Mouse (Mus musculus) skeletal muscle tissue, postnatal 0 days (tissue): ENCODE measurements around the gene Ddx43. TPM values are rescaled to one million over a fixed set of nuclear protein-coding genes. Genes with fewer than 3 reads are reported as not detected.

Experiments
- polyA plus RNA-seq: library from polyadenylated mRNA; unstranded; fragments of >200 nt; fragmentation: Nextera tagmentation; extraction: Ambion mirVana; gene quantifications from 2 replicates; pipeline ENCODE4 v1.2.1, GENCODE M21; 2015

Ddx43 gene
- polyA plus RNA-seq, result 0.06 TPM in 1 of 2 replicates, not detected in the other

DNA sequence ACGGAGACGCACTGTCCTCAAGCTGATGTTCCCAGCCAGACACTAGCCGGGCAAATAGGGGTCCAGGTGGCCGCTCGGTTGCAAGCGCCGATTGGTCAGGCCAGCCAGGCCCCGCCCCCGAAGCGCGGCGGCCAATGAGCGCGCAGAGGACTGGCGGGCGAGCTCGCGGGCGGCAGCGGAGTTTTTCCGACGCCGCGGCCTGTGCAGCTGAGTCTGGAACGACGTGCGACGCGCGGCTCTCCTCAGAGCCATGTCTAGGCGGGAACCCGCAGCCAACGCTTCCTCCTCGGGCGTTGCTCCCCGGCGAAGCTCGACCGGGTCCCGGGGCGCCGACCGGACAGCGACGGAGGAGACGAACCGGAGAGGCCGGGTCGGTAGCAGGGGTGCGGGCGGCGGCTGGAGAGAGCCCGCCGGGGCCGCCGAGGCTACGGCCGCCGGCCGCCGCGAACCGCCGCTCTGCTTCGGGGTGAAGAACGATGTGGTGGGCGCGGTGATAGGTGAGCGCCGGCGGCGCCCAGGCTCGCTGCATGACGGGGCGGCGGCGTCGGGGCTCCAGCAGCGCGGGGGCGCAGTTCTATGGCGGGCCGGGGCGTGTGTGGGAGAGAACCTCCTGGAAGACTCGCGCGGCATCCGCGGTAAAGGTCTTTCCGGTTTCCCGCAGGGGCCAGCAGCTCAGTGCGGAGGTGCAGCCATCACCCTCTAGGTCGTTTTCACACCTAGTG, at the start of gene Ddx43:
TSS of gene Ddx43 (plus strand) at position 148 of the 722 bp plus-strand sequence.

DNA sequence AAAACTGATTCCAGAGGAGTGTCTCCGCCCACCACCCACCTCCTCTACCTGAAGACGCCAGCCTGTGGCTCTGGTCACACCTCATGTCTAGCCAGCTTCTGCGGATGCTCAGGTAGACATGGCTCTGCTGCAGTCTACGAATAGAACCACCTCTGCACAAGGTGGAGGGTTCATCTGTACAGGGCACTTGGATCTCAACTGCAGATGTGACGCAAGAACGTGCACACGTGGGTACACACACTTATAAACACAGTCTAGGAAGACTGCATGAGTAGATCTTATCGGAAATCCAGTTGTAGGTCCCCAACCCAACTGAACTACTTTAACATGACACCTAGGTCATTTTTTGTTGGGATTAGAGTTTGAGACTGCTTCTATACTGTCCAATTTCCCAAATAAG, 40.0 kb upstream of the Ddx43 start, which contains the start of gene Gsta2:
TSS of gene Gsta2 (minus strand) at position 178 of the 400 bp plus-strand sequence.

DNA sequence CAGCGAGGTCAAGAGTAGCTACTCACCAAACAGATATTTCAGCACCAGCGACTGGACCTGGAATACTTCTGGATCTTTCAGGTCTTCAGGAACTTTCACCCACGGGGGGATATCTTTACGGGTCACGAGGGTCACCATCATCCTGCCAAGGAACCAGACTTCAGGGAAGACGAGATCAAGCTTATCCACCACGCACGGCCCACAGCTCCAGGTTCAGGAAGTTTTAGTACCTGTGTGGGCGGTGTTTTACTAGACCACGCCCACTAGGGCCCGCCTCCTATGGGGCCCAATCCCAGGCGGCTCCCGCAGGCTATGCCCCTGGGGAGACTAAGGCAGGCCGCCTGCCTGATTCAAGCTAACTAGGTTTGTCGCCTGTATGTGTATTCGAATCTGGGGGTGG, 27.6 kb upstream of the Ddx43 start, which contains the start of gene Dppa5a:
TSS of gene Dppa5a (minus strand) at position 219 of the 400 bp plus-strand sequence.

DNA sequence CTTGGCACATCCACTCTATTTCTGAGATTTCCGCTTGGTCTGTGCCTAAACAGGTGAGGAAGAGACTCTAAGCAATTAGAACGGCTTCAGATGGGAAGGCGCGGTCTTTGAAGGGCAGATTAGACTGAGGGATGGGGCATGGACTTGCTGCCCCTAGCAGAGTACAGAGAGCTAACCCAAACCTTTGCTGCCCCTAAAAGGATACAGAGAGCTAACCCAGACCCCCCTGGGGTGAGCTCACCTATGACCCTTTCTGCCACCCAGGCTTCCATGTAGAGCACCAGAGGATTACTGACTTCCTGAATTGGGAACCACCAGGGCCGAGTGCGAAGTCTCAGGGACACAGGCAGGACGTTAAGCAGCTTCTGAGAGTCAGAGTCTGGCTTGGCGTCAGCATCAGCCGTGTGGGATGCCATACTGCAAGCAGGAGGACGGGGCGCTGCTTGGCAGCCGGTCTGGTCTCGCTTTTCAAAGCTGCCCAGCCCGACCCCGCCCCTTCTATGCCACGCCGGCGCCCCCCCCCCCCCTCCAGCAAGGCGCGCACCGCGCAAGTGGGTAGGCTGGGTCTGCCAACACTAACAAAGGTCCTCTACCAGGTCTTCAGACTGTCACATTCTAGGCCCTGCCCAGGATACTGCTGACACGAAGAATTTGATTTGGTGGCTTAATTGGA, 17.3 kb upstream of the Ddx43 start, which contains the start of gene Ooep:
TSS of gene Ooep (minus strand) at position 613 of the 673 bp plus-strand sequence.

DNA sequence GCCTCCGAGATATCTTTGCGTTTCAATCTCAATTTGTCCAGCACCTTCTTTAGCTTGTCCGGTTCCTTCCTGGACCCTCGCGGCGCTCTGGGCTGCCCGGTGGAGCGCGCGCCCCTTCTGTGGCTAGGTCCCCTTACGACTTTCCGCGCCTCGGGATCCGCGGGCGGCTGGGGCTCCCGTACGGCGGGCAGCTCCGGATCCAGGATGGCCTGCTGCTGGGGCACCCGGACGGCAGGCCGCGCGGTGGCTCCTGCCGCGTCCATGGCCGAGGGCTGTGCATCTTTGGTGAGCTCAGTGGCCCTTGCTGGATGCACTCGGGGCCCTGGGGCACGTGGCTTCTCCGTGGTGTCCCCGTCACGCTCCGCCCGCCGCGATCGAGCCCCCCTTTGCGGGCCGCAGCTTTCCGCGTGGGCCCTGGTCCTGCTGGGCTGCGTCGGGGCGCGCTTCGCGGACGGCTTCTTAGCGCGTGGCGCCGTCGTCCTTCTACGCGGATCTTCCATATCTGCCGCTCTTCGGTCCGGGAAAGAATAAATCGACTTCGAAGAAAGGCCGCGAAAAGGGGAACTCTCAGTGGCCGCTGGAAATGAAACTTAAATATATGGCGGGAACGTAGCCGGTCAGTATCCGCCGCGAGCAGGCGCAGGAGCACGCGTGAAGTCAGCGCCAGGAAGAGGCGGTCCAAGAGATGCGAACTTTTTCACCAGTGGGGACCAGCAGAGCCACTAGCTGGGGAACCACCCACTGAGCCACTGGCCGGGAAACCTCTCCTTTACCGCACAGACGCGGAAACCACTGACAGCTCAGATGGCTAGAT, 47.2 kb downstream of the Ddx43 start, which contains the start of gene Cgas:
TSS of gene Cgas (minus strand) at position 659 of the 814 bp plus-strand sequence.

DNA sequence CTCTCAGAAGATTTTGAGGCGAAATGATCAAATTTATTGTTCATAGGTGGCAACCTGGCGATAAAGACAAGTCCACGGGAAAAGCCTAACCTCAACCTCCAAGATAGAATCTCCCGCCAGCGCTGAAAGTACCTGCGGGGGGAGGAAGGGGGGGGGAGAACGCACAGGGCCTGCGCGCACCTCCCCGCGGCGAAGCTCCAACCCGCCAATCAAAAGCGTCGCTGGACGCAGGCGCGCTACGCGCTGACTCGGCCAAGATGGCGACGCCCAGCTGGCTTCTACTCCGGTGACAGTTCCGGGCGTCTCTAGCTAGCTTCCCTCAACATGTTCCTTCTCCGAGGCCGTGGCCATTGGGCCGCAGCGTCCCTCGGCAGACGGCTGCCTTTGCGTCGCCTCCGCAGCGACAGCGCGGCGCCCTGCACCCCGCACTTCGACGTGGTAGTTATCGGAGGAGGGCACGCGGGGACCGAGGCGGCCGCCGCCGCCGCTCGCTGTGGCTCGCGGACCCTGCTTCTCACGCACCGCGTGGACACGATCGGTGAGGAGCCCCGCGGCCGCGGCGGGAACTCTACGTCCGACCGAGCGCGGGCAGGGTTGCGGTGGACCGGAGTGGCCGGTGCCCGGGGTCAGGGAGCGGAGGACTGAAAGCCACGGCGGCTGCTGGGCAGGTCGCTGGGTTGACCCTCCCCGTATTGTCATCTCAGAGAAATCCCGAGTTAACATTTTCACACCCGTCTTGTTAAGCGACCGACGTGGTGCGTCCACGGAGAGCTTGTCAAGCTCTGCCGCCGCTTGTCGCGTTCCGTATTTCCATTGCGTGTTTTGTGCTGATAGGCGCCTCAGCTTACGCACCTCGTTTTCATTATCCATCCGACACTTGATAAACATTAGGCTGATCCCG, 52.6 kb downstream of the Ddx43 start, which contains the start of the genes Mto1 and Gm17324:
TSS of gene Mto1 (plus strand) at position 236 of the 901 bp plus-strand sequence.
TSS of gene Gm17324 (minus strand) at position 814 of the 901 bp plus-strand sequence.

Other genes starting within 250 kb of the Ddx43 start
- gene Gsta4, start 213.0 kb upstream of the Ddx43 start, polyA plus RNA-seq, result 4.8 and 5.4 TPM in 2 replicates
- gene Gsta1, start 165.1 kb upstream of the Ddx43 start, polyA plus RNA-seq, result 0.72 TPM in 1 of 2 replicates, not detected in the other
- gene Gm3776, start 138.6 kb upstream of the Ddx43 start, polyA plus RNA-seq, result 0.77 TPM in 1 of 2 replicates, not detected in the other
- not detected in 2 replicates for gene Gm10639, start 105.9 kb upstream of the Ddx43 start, polyA plus RNA-seq
- not detected in 2 replicates for gene Omt2a, start 81.0 kb upstream of the Ddx43 start, polyA plus RNA-seq
- gene Omt2b, start 68.2 kb upstream of the Ddx43 start, polyA plus RNA-seq, result not detected in 2 replicates
- 0.17 and 1.3 TPM in 2 replicates for gene Gsta2, start 40.0 kb upstream of the Ddx43 start, polyA plus RNA-seq
- not detected in 2 replicates for gene Dppa5a, start 27.6 kb upstream of the Ddx43 start, polyA plus RNA-seq
- gene Ooep, start 17.1 kb upstream of the Ddx43 start, polyA plus RNA-seq, result not detected in 2 replicates
- 1.0 and 1.2 TPM in 2 replicates for gene Cgas, start 47.5 kb downstream of the Ddx43 start, polyA plus RNA-seq
- 19.1 and 19.8 TPM in 2 replicates for gene Mto1, start 52.4 kb downstream of the Ddx43 start, polyA plus RNA-seq
- 0.77 and 0.95 TPM in 2 replicates for gene Gm17324, start 53.0 kb downstream of the Ddx43 start, polyA plus RNA-seq
- gene Eef1a1, start 93.4 kb downstream of the Ddx43 start, polyA plus RNA-seq, result 2,529 and 2,620 TPM in 2 replicates
- 8.8 and 9.2 TPM in 2 replicates for gene Slc17a5, start 192.3 kb downstream of the Ddx43 start, polyA plus RNA-seq
- gene Cd109, start 219.8 kb downstream of the Ddx43 start, polyA plus RNA-seq, result 4.1 and 4.7 TPM in 2 replicates